Mouse (Mus musculus) heart, embryonic 10.5 days (tissue): ENCODE measurements at regions not wholly inside any gene's neighbourhood (a gene's known extent, or its start where the extent isn't known, plus 50 kb on each side); places are given as distances from the start of the nearest gene placed in this dataset.

Source experiments
- DNase-seq: peaks from one replicate; pipeline ENCODE4 v3.0.0-alpha.2; 2017; ENCODE audit warnings: low spot score
- H3K27ac ChIP-seq: fragments of 300-500 bp; sonication (generic); 2 replicates; pipeline ENCODE4 v1.5.1; 2016; ENCODE audit warnings: mild to moderate bottlenecking
- H3K27me3 ChIP-seq: fragments of 300-500 bp; sonication (generic); 2 replicates; pipeline ENCODE4 v1.6.1; 2016; ENCODE audit warnings: mild to moderate bottlenecking; ENCODE audit not compliant: poor library complexity, insufficient read depth, severe bottlenecking
- H3K36me3 ChIP-seq: fragments of 300-500 bp; sonication (generic); 2 replicates; pipeline ENCODE4 v1.6.1; 2016; ENCODE audit warnings: mild to moderate bottlenecking, moderate library complexity
- H3K4me1 ChIP-seq: fragments of 300-500 bp; sonication (generic); 2 replicates; pipeline ENCODE4 v1.6.1; 2016; ENCODE audit warnings: mild to moderate bottlenecking
- H3K4me3 ChIP-seq: fragments of 300-500 bp; sonication (generic); 2 replicates; pipeline ENCODE4 v1.5.1; 2016; ENCODE audit warnings: mild to moderate bottlenecking, moderate library complexity
- H3K9me3 ChIP-seq: fragments of 300-500 bp; sonication (generic); 2 replicates; pipeline ENCODE4 v1.6.1; 2016; ENCODE audit warnings: mild to moderate bottlenecking, moderate library complexity
- WGBS: fragments of 180-500 bp; shearing (Covaris S2); methylation state at CpG from one replicate; pipeline ENCODE4 v1.1.7; 2016; 5-methylcytosine and 5-hydroxymethylcytosine counted together

DNA sequence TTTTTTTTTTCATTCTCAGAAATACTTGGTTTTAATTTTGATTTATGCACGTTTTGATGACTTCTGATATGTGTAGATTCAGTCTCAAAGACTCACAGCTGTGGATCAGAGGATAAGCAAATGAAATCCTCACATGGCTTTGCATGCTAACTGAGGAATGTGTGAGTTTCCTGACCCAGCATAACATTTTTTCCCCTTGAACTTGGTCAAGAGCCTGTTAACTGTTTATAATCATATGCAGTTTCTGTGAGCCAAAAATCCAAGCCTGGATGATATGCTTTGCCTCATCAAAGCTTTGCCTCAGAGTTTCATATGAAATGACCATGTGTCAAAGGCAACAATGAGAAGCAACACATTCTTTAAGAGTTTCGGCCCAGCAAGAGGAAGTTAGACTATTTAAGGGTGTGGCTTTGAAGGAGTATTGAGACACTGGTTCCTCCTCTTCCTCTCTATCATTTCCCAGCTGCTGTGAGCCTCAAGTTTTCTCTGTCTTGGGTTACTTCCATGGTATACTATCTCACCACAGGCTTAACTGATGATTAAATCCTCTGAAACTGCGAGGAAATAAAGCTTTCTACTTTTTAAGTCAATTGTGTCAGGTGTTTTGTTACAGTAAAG, 117.9 kb downstream of the Snx18 start:
- Histone ChIP-seq H3K4me3 (no peak overlapping the region), H3K9me3 (no peaks in the 10 kb centered on the region), H3K4me1 (no peaks in the 10 kb centered on the region), H3K27ac (no peak overlapping the region), H3K27me3 (no peaks in the 10 kb centered on the region), H3K36me3 (no peaks in the 10 kb centered on the region)
- WGBS: 72% methylated on average over 3 of the region's 3 CpGs
- no peak for DNase-seq

DNA sequence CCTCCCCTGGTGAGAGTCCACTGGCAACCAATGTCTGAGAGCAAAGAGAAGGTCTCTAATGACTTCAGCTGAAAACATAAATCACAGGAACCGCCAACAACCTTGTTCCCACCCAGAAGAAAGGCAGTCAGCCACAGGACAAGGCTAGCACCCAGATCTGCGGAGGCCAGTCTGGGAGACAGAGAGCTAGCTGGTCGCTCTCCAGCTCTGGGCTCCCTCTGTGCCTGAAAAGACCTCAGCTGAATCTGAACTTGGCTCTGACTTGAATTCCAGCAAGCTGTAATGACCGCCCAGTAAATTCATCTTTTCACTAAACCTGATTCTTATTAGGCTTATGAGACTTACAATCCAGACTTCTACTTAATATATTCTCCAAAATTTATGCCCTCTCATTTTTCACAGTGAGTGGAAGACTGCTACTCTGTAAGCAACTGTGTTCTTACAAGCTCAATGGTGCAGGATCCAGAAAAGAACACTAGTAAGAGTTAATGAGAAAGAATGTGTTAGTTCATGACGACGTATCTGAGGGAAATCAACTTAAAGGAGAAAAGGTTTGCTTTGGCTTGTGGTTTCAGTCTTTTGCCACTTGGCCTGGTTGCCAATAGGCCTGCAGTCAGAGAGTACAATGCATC, 119.2 kb downstream of the Snx18 start:
- no peak for DNase-seq
- no peaks in the 10 kb centered on the region for H3K36me3 ChIP-seq
- no peak overlapping the region for H3K27ac ChIP-seq
- H3K9me3 ChIP-seq: no peaks in the 10 kb centered on the region
- 87% methylated on average over 6 of the region's 6 CpGs for WGBS
- H3K4me1 ChIP-seq: no peaks in the 10 kb centered on the region
- H3K4me3 ChIP-seq: no peak overlapping the region
- no peaks in the 10 kb centered on the region for H3K27me3 ChIP-seq

DNA sequence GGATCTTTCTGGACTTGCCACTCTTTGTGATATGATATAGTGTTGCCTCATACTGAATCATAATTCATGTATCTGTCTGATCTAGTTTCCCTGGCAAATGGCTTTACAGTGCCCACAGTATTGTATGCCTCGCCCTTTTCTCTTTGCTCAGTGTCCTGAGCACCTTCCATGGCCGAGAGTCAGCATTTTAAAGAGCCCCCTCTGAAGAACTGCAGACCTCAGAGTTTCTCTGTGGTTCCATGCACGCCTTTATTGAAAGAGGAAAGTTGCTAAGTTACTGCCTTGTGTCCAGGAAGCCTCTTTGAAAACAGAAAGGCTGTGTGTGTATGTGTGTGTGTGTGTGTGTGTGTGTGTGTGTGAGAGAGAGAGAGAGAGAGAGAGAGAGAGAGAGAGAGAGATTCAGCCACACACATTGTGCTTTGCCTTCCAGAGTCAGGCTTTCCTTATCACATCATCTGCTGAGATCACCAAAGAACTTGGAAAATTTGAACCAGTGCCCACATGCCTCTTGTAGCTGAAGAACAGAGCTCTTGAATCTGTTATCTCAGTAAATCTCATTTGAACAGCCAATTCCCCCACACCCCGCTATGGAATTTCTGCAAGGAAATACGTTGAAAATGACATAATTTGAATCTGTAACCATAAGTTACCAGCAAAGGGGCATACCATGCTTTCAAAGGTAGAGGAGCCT, 122.6 kb downstream of the Snx18 start:
- Histone ChIP-seq H3K36me3 (no peaks in the 10 kb centered on the region), H3K27me3 (no peaks in the 10 kb centered on the region), H3K4me1 (no peaks in the 10 kb centered on the region), H3K4me3 (no peak overlapping the region), H3K27ac (0 out of 2 replicates have a peak overlapping the region, but pooled peaks have one; percentile 52), H3K9me3 (no peaks in the 10 kb centered on the region)
- WGBS: 58% methylated on average over 5 of the region's 5 CpGs
- DNase-seq: no peak

DNA sequence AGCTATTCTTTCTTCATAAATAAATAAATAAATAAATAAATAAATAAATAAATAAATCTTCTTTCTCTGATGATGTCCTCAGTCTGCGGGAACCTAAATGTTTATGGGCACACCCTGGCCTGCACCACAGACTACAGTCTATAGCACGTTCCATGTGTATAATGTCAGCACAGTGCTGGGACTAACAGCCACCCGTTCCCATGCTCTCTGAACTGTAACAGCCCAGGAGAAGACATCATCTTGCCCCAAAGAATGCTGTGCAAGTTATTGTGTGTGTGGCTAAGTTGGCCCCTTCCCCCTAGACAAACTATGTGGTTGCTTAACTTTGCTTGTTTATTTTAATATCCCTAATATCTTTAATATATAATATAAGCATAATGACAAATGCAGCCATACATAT, 123.2 kb downstream of the Snx18 start:
- Histone ChIP-seq H3K27me3 (no peaks in the 10 kb centered on the region), H3K4me3 (no peak overlapping the region), H3K9me3 (no peaks in the 10 kb centered on the region), H3K36me3 (no peaks in the 10 kb centered on the region), H3K4me1 (no peaks in the 10 kb centered on the region), H3K27ac (no peak overlapping the region)
- DNase-seq: no peak
- 90% methylated on average over 3 of the region's 3 CpGs for WGBS

DNA sequence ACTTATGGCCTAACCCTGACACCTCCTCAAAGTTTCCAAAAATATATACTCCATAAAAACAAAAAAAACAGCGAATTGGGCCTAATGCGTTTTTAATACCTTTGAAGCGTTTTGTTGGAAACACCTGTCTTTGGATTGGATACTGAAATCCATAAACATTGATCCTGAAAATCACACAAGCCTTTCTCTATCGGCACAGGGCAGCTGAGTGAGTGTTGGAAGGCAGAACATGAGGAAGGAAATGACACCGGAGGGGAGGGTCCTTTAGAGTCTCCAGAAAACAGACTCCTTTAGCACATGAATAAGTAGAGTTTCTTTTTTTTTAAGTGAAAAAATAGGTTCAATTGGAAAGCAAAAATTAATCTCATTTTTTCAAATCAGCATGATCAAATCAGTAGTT, 123.7 kb downstream of the Snx18 start:
- H3K27ac ChIP-seq: no peak overlapping the region

DNA sequence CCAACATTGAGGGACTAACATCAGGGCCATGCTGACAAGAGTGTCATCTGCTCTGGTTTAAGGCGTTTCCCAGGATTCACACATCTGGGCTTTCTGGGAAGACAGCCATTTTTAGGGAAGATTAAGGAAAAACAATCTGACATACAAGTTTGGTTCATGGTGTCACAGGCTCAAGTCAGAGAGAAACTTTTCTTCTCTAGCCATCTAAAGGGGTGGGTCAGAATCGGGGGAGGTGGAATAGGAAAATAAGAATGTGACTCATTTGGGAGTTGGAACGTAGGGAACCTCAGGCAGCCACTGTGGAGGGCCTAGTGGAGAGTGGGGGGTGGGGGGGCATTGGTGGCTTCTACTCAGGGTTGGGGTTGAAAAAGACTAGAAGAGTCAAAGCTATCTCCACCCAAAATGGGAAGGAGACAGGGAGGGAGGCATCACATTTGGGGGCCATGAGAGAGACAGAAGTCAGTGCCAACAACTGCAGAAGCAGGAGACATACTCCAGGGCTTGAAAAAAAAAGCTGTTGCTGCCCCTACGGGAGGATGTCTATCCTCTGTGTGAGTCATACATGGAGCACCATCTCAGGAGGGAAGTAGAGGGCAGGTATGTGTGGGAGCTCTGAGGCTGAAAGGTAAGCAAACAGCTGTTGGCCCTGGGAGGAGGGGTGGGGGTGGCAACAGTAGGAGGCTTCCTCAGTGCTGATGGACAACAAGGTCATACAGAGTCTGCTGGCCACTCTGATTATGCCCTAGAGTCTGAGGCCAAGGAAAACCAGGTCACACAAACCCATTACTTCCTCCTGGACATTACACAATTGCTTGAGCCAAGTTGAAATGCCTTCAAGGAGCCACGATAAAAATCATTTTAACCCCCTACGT, 128.2 kb downstream of the Snx18 start:
- no peak for DNase-seq
- H3K36me3 ChIP-seq: no peaks in the 10 kb centered on the region
- peaks cover 4% of the 10 kb centered on the region; the same call in 1 of the 2 replicates for H3K4me1 ChIP-seq
- H3K4me3 ChIP-seq: no peak overlapping the region
- no peak overlapping the region for H3K27ac ChIP-seq
- no peaks in the 10 kb centered on the region for H3K27me3 ChIP-seq
- WGBS: 68% methylated on average over 6 of the region's 6 CpGs
- H3K9me3 ChIP-seq: peaks cover 8% of the 10 kb centered on the region; the same call in 1 of the 2 replicates

More for the DNA sequence above, 123.7 kb downstream of the Snx18 start:
- no peaks in the 10 kb centered on the region for H3K36me3 ChIP-seq
- H3K9me3 ChIP-seq: no peaks in the 10 kb centered on the region
- H3K4me1 ChIP-seq: no peaks in the 10 kb centered on the region
- no peak overlapping the region for H3K4me3 ChIP-seq
- 80% methylated on average over 5 of the region's 5 CpGs for WGBS
- DNase-seq: no peak
- H3K27me3 ChIP-seq: no peaks in the 10 kb centered on the region

DNA sequence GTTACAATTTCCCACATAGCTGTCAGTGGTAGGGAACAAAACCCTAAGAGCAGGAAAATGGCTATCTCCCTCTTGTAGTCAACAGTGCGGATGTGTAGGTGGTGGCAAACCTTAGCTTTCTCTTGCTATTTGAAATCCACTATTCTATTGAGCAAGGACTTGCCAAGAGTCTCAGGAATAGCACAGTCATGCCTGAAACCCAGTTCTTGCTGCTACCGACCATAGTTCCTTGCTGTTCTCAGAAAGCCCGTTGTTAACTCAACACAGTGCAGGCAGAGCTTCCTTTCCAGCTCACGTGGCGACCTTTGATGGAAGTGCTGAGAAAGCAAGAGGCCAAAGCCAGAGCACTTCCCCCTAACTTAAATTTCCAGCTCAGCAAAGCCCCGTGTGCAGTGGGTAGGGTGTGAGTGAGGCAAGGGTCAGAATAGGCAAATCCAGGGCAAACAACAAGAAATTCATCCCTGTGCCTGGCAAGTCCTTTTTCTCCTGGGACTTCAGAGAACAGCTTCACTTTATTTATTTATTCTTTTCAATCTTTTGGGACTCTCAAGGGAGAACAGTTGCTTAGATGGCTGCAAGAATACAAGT, 131.9 kb downstream of the Snx18 start:
- H3K27me3 ChIP-seq: no peaks in the 10 kb centered on the region
- no peaks in the 10 kb centered on the region for H3K36me3 ChIP-seq
- H3K4me1 ChIP-seq: peaks cover 23% of the 10 kb centered on the region; the same call in 1 of the 2 replicates
- H3K27ac ChIP-seq: no peak overlapping the region
- WGBS: 59% methylated on average over 6 of the region's 6 CpGs
- no peak for DNase-seq
- no peak overlapping the region for H3K4me3 ChIP-seq
- H3K9me3 ChIP-seq: peaks cover 8% of the 10 kb centered on the region; the same call in 1 of the 2 replicates

DNA sequence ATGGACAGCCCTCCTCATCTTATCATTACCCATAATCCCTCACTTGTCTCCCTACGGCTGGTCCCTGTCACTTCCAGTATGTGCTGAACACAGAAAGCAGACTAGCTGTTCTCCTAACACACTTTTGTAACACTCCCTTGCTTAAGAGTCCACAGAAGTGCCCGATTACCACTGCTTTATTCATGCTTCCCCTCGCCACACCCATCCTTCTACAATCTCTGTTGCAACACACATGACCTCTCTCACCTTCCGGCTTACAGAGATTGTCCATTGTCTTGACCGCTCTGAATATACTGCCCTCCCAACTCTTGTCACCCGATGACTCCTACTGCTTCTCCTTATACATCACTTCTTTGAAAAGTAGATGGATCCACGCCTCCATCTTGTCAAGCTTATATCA, 132.9 kb downstream of the Snx18 start:
- Histone ChIP-seq H3K4me3 (no peak overlapping the region), H3K4me1 (peaks cover 23% of the 10 kb centered on the region; the same call in 1 of the 2 replicates), H3K27me3 (no peaks in the 10 kb centered on the region), H3K9me3 (peaks cover 8% of the 10 kb centered on the region; the same call in 1 of the 2 replicates), H3K27ac (no peak overlapping the region), H3K36me3 (no peaks in the 10 kb centered on the region)
- DNase-seq: no peak
- WGBS: 53% methylated on average over 7 of the region's 7 CpGs

DNA sequence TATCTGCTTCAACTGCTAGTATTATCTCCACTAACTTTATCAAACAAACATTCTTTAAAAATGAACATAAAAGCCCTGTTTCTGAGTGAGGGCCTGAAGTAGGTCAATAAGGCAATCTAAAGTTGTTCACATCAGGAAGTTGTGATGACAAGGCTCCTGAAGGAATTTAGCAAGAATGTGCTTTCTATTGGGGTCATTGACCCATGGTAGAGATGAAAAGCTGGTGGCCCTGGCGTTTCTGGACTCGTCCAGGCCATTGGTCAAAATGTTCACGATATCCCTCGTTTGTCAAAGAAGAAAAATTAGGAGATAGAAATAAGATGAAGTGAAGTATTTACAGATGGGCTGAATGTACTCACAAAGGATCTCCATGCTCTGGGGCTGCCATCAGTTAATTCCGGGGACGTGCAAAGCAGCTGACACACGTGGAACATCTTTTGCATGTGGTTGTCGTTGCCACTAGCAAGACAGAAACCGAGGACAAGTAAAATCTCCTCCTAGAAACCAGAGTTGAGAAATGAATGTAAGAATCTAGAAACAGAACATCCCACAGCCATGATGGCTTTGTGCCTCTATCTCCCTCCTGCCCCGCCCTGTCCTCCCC, 134.1 kb downstream of the Snx18 start:
- DNase-seq: no peak
- Histone ChIP-seq H3K4me3 (no peak overlapping the region), H3K4me1 (peaks cover 23% of the 10 kb centered on the region; the same call in 1 of the 2 replicates), H3K27ac (no peak overlapping the region), H3K27me3 (no peaks in the 10 kb centered on the region), H3K36me3 (no peaks in the 10 kb centered on the region), H3K9me3 (peaks cover 8% of the 10 kb centered on the region; the same call in 1 of the 2 replicates)
- WGBS: 55% methylated on average over 10 of the region's 10 CpGs

DNA sequence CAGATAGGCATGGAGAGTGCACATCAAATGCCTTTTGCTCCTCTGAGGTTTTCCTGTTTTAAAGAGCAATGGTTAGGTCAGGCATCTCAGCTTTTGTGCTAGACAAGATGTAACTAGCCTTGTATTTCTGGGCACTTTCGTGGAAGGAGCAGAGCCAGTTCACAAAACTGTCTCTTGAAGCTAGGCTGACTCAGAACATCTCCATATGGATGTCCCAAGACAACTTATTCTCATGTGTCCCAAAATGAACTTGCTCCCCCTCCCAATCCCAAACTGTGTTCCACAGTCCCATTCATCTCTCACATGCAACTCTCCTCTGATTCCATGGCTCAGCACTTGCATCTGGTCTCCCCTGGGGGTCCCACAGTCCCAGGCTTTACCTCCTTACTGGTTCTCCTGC, 135.5 kb downstream of the Snx18 start:
- Histone ChIP-seq H3K36me3 (no peaks in the 10 kb centered on the region), H3K4me1 (peaks cover 23% of the 10 kb centered on the region; the same call in 1 of the 2 replicates), H3K27me3 (no peaks in the 10 kb centered on the region), H3K4me3 (no peak overlapping the region), H3K9me3 (no peaks in the 10 kb centered on the region), H3K27ac (no peak overlapping the region)
- no peak for DNase-seq
- WGBS: 82% methylated on average over 1 of the region's 1 CpGs

DNA sequence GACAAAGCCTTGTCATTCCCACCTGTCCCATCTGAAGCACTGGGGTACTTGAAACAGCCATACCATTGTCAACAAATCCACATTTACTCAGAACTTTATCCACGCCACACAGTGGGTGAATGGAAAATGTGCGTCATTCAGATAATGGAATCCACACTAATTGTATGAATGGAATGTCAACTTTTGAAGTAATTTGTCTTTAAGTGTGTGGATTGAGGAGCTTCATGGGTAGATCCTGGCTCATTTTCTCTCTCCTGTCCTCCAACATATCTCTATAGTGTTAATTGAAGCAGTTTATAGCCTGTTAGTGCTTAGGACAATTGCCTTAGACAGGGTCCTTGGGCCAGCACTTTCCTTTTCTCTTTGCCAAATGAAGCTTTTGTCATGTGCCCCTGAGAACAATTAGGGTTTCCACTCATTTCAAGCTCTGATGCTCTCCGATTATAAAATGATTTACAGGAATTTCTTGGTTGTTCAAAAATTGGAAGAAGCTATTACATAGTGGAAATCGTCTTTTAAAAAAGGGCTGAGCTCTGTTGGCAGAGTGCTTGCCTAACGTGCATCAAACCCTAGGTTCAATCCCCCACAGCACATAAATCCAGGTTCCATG, 140.4 kb downstream of the Snx18 start:
- no peaks in the 10 kb centered on the region for H3K9me3 ChIP-seq
- 0 out of 2 replicates have a peak, but pooled peaks cover under 1% of the 10 kb centered on the region for H3K4me1 ChIP-seq
- no peak overlapping the region for H3K27ac ChIP-seq
- DNase-seq: no peak
- 67% methylated on average over 5 of the region's 5 CpGs for WGBS
- no peaks in the 10 kb centered on the region for H3K36me3 ChIP-seq
- H3K4me3 ChIP-seq: no peak overlapping the region
- H3K27me3 ChIP-seq: no peaks in the 10 kb centered on the region
